Mouse (Mus musculus) neural tube, embryonic 10.5 days (tissue): ENCODE measurements around the gene Ovch2.
"Not testable (repeated sequence)": the region's sequence is repeated elsewhere in the genome, so short reads cannot be mapped to it uniquely, and the experiment has no call there.

Experiments
- DNase-seq: peaks from one replicate; pipeline ENCODE4 v3.0.0-alpha.2; 2017; ENCODE audit warnings: low spot score; ENCODE audit errors: extremely low spot score

Ovch2 gene

GRCm38 (mm10) chr7:107801108-107801507, at the start of gene Ovch2:
Gene Ovch2, minus strand, starts transcription at chr7:107801208.
- DNase-seq: no peak

- not testable (repeated sequence) for DNase-seq
These were observed 46.4 kb upstream of the Ovch2 start, which contains the start of gene Olfr470 for GRCm38 (mm10) chr7:107847390-107847789. Gene Olfr470, minus strand, starts transcription at chr7:107847490.

GRCm38 (mm10) chr7:107841719-107842118, 40.7 kb upstream of the Ovch2 start:
- no peak for DNase-seq

- DNase-seq: not testable (repeated sequence)
These were observed 24.4 kb upstream of the Ovch2 start, which contains the start of gene Olfr469 for GRCm38 (mm10) chr7:107825441-107825840. Gene Olfr469, minus strand, starts transcription at chr7:107825541.

- DNase-seq: not testable (repeated sequence)
These were observed 22.9 kb upstream of the Ovch2 start for GRCm38 (mm10) chr7:107823867-107824266.

GRCm38 (mm10) chr7:107819442-107819841, 18.4 kb upstream of the Ovch2 start:
- no peak for DNase-seq

- no peak for DNase-seq
These were observed 11.0 kb upstream of the Ovch2 start, which contains the start of gene Olfr467 for GRCm38 (mm10) chr7:107811963-107812362. Gene Olfr467, plus strand, starts transcription at chr7:107812263.

GRCm38 (mm10) chr7:107802138-107802537, 1.1 kb upstream of the Ovch2 start:
- no peak for DNase-seq

GRCm38 (mm10) chr7:107796500-107796899, 4.5 kb downstream of the Ovch2 start:
- DNase-seq: no peak

- no peak for DNase-seq
These were observed 12.9 kb downstream of the Ovch2 start for GRCm38 (mm10) chr7:107787977-107788620.

- no peak for DNase-seq
These were observed 21.4 kb downstream of the Ovch2 start for GRCm38 (mm10) chr7:107779611-107780010.

GRCm38 (mm10) chr7:107778216-107778615, 22.8 kb downstream of the Ovch2 start:
- DNase-seq: no peak

- no peak for DNase-seq
These were observed 30.2 kb downstream of the Ovch2 start for GRCm38 (mm10) chr7:107770812-107771211.

GRCm38 (mm10) chr7:107757308-107758151, 43.5 kb downstream of the Ovch2 start, which contains the start of gene Cyb5r2:
Gene Cyb5r2, minus strand, starts transcription at chr7:107758032.
- DNase-seq: peak; percentile 47

GRCm38 (mm10) chr7:107756748-107757147, 44.3 kb downstream of the Ovch2 start:
- DNase-seq: no peak

GRCm38 (mm10) chr7:107755905-107756304, 45.1 kb downstream of the Ovch2 start:
- DNase-seq: no peak

GRCm38 (mm10) chr7:107752031-107752520, 48.9 kb downstream of the Ovch2 start:
- DNase-seq: no peak

- no peak for DNase-seq
These were observed 51.3 kb downstream of the Ovch2 start for GRCm38 (mm10) chr7:107749721-107750120.

- DNase-seq: no peak
These were observed 51.7 kb downstream of the Ovch2 start for GRCm38 (mm10) chr7:107749270-107749669.

GRCm38 (mm10) chr7:107747954-107748353, 53.1 kb downstream of the Ovch2 start:
- peak; percentile 68 for DNase-seq

GRCm38 (mm10) chr7:107747476-107747875, 53.5 kb downstream of the Ovch2 start:
- DNase-seq: no peak

GRCm38 (mm10) chr7:107746036-107746435, 55.0 kb downstream of the Ovch2 start:
- DNase-seq: no peak
